Mouse (Mus musculus): ENCODE data around the gene Neurod4. TPM values are rescaled to one million over a fixed set of nuclear protein-coding genes. Genes with fewer than 3 reads are reported as not detected.

The Neurod4 gene
- 0.04 TPM in 2 replicates for polyA plus RNA-seq (2012; rRNA removed)

DNA sequence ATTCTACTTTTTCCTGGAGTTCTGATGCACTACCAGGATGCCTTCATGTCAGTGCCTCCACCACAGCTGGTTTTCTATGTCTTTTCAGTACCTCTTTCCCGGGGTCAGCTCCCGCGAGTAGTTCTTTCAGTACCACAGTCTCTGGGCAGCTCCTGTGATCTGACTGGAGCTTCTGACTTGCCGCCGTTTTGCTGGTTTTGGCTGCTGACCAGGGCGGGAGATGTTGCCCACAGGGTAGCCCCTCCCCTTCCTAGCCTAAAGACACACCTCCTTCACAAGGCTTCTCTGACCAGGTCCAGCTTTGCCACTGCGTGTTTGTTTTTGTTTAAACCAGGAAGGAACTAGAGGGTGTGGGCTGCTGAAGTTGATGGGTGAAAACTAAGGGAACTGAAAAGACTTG is at the start of gene Neurod4:
Gene Neurod4, minus strand, starts transcription at position 175 of the 400 bp plus-strand sequence.
- Histone ChIP-seq H3K36me3 (ENCODE audit: control insufficient read depth, insufficient read depth, low read length) (no peaks in the 10 kb centered on the region), H3K4me1 (ENCODE audit: control insufficient read depth, insufficient read depth, insufficient read length) (no peaks in the 10 kb centered on the region; the same call in none of the 2 replicates), H3K27me3 (ENCODE audit: control insufficient read depth, insufficient read depth, low read length) (no peaks in the 10 kb centered on the region), H3K27ac (ENCODE audit: insufficient read depth, low read length) (no peak within 1 kb of the TSS), H3K4me3 (ENCODE audit: extremely low read depth, insufficient read depth, insufficient read length) (no peak within 1 kb of the TSS)
- DNase-seq (ENCODE audit: low read depth in 1 of 2, low spot score in 2 of 2): no peak
- TF ChIP-seq CTCF (IDR thresholded peaks at IDR 0.05; ENCODE audit: extremely low read depth, insufficient read depth, insufficient read length, insufficient replicate concordance) (no peak), POLR2A (IDR thresholded peaks at IDR 0.05; ENCODE audit: low read depth, low read length) (no peak)
- 1% methylated on average over 7 of the region's 7 CpGs for WGBS

GRCm38 (mm10) chr10:130324243-130324642 is 44.2 kb upstream of the Neurod4 start:
- WGBS: 45% methylated on average over 4 of the region's 4 CpGs
- no peaks in the 10 kb centered on the region for H3K36me3 ChIP-seq (ENCODE audit: control insufficient read depth, insufficient read depth, low read length)
- TF ChIP-seq POLR2A (IDR thresholded peaks at IDR 0.05; ENCODE audit: low read depth, low read length) (no peak), CTCF (IDR thresholded peaks at IDR 0.05; ENCODE audit: extremely low read depth, insufficient read depth, insufficient read length, insufficient replicate concordance) (no peak)
- DNase-seq (ENCODE audit: low read depth in 1 of 2, low spot score in 2 of 2): no peak
- peak overlapping the region; percentile 50; the same call in 1 of the 2 replicates for H3K27ac ChIP-seq (ENCODE audit: insufficient read depth, low read length)
- H3K4me1 ChIP-seq (ENCODE audit: control insufficient read depth, insufficient read depth, insufficient read length): peaks cover 8% of the 10 kb centered on the region
- no peaks in the 10 kb centered on the region for H3K27me3 ChIP-seq (ENCODE audit: control insufficient read depth, insufficient read depth, low read length)
- H3K4me3 ChIP-seq (ENCODE audit: extremely low read depth, insufficient read depth, insufficient read length): peak overlapping the region; percentile 44; the same call in 1 of the 2 replicates

- WGBS: 7% methylated on average over 5 of the region's 5 CpGs
- TF ChIP-seq POLR2A (IDR thresholded peaks at IDR 0.05; ENCODE audit: low read depth, low read length) (peak; percentile 55; the same call in 1 of the 2 replicates), CTCF (IDR thresholded peaks at IDR 0.05; ENCODE audit: extremely low read depth, insufficient read depth, insufficient read length, insufficient replicate concordance) (no peak)
- Histone ChIP-seq H3K27me3 (ENCODE audit: control insufficient read depth, insufficient read depth, low read length) (no peaks in the 10 kb centered on the region), H3K4me1 (ENCODE audit: control insufficient read depth, insufficient read depth, insufficient read length) (peaks cover 8% of the 10 kb centered on the region), H3K4me3 (ENCODE audit: extremely low read depth, insufficient read depth, insufficient read length) (peak within 1 kb of the TSS; percentile 53), H3K36me3 (ENCODE audit: control insufficient read depth, insufficient read depth, low read length) (no peaks in the 10 kb centered on the region), H3K27ac (ENCODE audit: insufficient read depth, low read length) (peak within 1 kb of the TSS; percentile 83; the same call in 1 of the 2 replicates)
- peak; percentile 67 to 76 for DNase-seq (ENCODE audit: low read depth in 1 of 2, low spot score in 2 of 2)
These were observed 42.6 kb upstream of the Neurod4 start, which contains the start of gene Tespa1 for GRCm38 (mm10) chr10:130322637-130323036. Gene Tespa1 (plus strand): TSS chr10:130322870.

- TF ChIP-seq CTCF (IDR thresholded peaks at IDR 0.05; ENCODE audit: extremely low read depth, insufficient read depth, insufficient read length, insufficient replicate concordance) (no peak), POLR2A (IDR thresholded peaks at IDR 0.05; ENCODE audit: low read depth, low read length) (no peak)
- Histone ChIP-seq H3K36me3 (ENCODE audit: control insufficient read depth, insufficient read depth, low read length) (no peaks in the 10 kb centered on the region), H3K27ac (ENCODE audit: insufficient read depth, low read length) (peak overlapping the region; percentile 46; the same call in 1 of the 2 replicates), H3K4me3 (ENCODE audit: extremely low read depth, insufficient read depth, insufficient read length) (no peak overlapping the region), H3K27me3 (ENCODE audit: control insufficient read depth, insufficient read depth, low read length) (no peaks in the 10 kb centered on the region), H3K4me1 (ENCODE audit: control insufficient read depth, insufficient read depth, insufficient read length) (peaks cover 8% of the 10 kb centered on the region)
- DNase-seq (ENCODE audit: low read depth in 1 of 2, low spot score in 2 of 2): no peak
These were observed 42.0 kb upstream of the Neurod4 start for GRCm38 (mm10) chr10:130322062-130322461.

DNA sequence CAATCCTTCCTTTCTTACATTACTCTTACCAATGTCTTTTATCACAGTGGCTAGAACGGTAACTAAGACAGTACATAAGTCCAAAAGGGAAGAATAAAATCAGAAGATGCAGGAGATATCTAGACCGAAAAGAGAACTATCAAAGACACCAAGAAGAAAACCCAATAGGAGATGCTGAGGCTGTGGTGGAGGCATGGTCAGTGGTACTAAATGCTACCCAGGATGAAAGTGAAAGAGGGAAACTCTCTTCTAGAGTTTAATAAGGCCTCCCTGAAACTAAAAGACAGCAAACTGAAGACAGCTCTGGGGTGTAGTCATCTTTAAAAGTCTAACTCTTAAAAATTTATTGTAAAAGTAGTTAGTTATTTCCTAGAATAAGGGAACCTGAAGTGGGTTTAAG is 40.7 kb upstream of the Neurod4 start:
- WGBS: 39% methylated on average over 2 of the region's 2 CpGs

GRCm38 (mm10) chr10:130318720-130319119 is 38.7 kb upstream of the Neurod4 start:
- Histone ChIP-seq H3K4me1 (ENCODE audit: control insufficient read depth, insufficient read depth, insufficient read length) (peaks cover 6% of the 10 kb centered on the region), H3K4me3 (ENCODE audit: extremely low read depth, insufficient read depth, insufficient read length) (no peak overlapping the region; the same call in 1 of the 2 replicates), H3K27ac (ENCODE audit: insufficient read depth, low read length) (no peak overlapping the region), H3K27me3 (ENCODE audit: control insufficient read depth, insufficient read depth, low read length) (no peaks in the 10 kb centered on the region), H3K36me3 (ENCODE audit: control insufficient read depth, insufficient read depth, low read length) (no peaks in the 10 kb centered on the region)
- TF ChIP-seq POLR2A (IDR thresholded peaks at IDR 0.05; ENCODE audit: low read depth, low read length) (no peak), CTCF (IDR thresholded peaks at IDR 0.05; ENCODE audit: extremely low read depth, insufficient read depth, insufficient read length, insufficient replicate concordance) (no peak)
- 16% methylated on average over 4 of the region's 4 CpGs for WGBS
- peak in 1 of 2 experiments; percentile 44 for DNase-seq (ENCODE audit: low read depth in 1 of 2, low spot score in 2 of 2)

More for the DNA sequence above, 40.7 kb upstream of the Neurod4 start:
- no peak for DNase-seq (ENCODE audit: low read depth in 1 of 2, low spot score in 2 of 2)
- H3K36me3 ChIP-seq (ENCODE audit: control insufficient read depth, insufficient read depth, low read length): no peaks in the 10 kb centered on the region
- TF ChIP-seq POLR2A (IDR thresholded peaks at IDR 0.05; ENCODE audit: low read depth, low read length): no peak
- TF ChIP-seq CTCF (IDR thresholded peaks at IDR 0.05; ENCODE audit: extremely low read depth, insufficient read depth, insufficient read length, insufficient replicate concordance): no peak
- peaks cover 6% of the 10 kb centered on the region for H3K4me1 ChIP-seq (ENCODE audit: control insufficient read depth, insufficient read depth, insufficient read length)
- H3K4me3 ChIP-seq (ENCODE audit: extremely low read depth, insufficient read depth, insufficient read length): no peak overlapping the region
- H3K27me3 ChIP-seq (ENCODE audit: control insufficient read depth, insufficient read depth, low read length): no peaks in the 10 kb centered on the region
- no peak overlapping the region; the same call in 1 of the 2 replicates for H3K27ac ChIP-seq (ENCODE audit: insufficient read depth, low read length)

GRCm38 (mm10) chr10:130315846-130316245 is 35.8 kb upstream of the Neurod4 start:
- Histone ChIP-seq H3K27ac (ENCODE audit: insufficient read depth, low read length) (no peak overlapping the region), H3K27me3 (ENCODE audit: control insufficient read depth, insufficient read depth, low read length) (no peaks in the 10 kb centered on the region), H3K36me3 (ENCODE audit: control insufficient read depth, insufficient read depth, low read length) (no peaks in the 10 kb centered on the region), H3K4me3 (ENCODE audit: extremely low read depth, insufficient read depth, insufficient read length) (no peak overlapping the region), H3K4me1 (ENCODE audit: control insufficient read depth, insufficient read depth, insufficient read length) (peaks cover 3% of the 10 kb centered on the region)
- DNase-seq (ENCODE audit: low read depth in 1 of 2, low spot score in 2 of 2): no peak
- no peak for TF ChIP-seq CTCF (IDR thresholded peaks at IDR 0.05; ENCODE audit: extremely low read depth, insufficient read depth, insufficient read length, insufficient replicate concordance)
- no peak for TF ChIP-seq POLR2A (IDR thresholded peaks at IDR 0.05; ENCODE audit: low read depth, low read length)
